Mouse (Mus musculus): ENCODE data around the gene Shroom3.

Gene Shroom3

DNA sequence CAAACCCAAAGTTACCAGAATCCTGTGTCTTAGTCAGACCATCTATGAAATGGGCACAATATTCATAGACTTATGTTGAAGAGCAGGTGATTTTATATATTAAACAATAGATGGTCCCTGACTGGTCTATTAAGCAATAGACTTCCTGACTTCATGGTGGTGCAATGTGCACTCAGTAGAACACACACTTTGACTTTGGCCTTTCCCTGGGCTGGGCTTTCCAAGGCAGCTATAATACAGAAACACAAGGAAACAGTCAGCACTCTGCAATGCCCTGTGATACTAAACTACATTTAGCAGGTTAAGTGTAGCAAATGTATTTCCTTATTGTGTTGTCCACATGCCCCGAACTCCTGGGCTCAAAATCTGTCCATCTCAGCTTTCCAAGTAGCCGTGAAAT lies 302.2 kb downstream of the Shroom3 start:
- DNase-seq: no peak

- DNase-seq: no peak
These were observed 303.7 kb downstream of the Shroom3 start for GRCm38 (mm10) chr5:92986651-92987610.

- DNase-seq: no peak
These were observed 304.9 kb downstream of the Shroom3 start for GRCm38 (mm10) chr5:92987891-92988768.

DNA sequence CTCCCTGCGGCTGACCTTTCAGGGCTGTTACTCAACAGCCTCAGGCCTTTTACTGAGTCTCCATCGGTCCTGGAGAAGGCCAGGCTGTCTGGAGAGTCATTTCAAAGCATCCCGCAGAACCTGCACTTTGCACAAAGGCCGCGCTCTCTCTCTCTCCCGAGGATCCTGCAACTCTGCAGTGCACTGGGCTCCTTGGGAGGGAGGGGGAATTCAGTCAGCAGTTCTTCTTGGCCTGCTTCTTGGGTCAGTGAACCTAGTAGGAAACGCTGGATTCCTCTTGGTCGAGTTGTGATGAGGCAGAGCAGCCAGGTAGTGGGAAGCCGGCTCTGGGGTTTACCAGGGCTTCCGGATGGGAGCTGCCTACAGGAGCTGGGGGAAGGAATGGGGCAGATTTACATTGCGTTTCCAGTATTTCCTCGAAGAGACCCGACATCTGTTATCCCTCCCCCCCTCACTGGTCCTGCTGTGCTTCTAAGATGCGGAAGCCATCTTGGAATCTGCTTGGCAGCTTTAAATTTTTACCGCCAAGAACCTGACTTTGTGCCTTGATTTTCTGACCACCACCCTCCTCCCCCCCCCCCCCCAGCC lies 305.6 kb downstream of the Shroom3 start:
- DNase-seq: no peak

DNA sequence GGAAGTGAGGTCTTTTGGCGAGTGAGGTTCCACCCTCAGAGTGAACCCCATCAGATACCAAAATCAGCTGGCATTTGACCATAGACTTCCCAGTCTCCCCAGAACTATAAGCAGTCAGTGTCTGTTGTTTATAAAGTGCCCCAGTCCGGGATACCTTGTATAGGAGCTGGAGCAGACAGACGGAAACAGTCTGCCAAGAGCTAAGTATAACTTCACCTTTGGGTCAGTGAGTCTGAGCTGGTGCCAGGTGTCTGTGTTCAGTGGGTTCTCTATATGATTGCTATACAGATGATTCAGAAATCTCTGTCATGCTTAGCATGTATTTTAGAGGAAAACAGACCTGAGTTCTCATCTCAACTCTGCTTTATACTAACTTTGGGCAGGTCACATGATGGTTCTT lies 308.9 kb downstream of the Shroom3 start:
- no peak for DNase-seq

- no peak for DNase-seq
These were observed 311.1 kb downstream of the Shroom3 start for GRCm38 (mm10) chr5:92994309-92994708.

- no peak for DNase-seq
These were observed 311.6 kb downstream of the Shroom3 start for GRCm38 (mm10) chr5:92994861-92995260.

GRCm38 (mm10) chr5:92997428-92998120 lies 314.3 kb downstream of the Shroom3 start:
- DNase-seq: no peak

DNA sequence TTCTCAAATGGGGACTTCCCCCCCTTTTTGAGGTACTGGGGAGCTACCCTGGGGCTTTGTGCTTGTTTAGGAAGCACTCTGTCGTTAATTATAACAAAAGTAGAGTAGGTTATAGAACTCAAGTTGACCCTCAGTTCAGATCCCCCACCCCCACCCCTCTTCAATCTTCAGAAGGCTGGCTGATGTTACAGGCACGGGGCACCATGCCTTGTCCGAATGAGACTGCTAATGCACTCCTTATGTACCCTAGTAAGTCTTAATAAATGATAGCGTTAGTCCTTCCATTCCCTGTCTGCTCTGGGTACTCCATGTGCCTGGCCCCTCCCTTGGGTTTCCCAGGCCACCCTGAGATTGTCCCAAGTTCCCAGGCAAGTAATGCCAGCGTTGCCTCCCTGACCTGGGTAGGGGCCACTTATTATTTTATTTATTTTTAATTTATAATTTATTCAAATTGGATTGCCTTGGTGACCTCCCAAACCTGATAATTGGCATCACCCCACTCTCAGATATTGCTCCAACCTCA lies 315.3 kb downstream of the Shroom3 start:
- no peak for DNase-seq

DNA sequence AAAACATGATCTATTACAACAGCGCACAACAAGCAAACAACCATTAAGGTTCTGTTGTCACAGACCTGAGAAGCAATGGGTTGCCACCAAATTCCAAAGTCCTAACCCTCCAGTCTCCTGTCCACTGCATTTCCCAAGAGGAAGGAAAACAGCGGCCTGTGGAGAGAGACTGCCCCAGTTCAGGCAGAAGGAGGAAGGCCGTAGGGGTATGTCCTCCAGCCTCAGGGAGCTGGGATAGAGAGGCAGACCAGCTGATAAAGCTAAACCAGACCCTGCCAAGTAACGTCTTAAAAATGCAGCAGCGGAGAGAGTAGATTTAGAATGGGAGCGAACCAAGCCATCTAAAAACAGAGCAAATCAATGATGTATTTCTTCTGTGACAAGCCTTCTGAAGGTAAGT lies 316.8 kb downstream of the Shroom3 start:
- DNase-seq: no peak

DNA sequence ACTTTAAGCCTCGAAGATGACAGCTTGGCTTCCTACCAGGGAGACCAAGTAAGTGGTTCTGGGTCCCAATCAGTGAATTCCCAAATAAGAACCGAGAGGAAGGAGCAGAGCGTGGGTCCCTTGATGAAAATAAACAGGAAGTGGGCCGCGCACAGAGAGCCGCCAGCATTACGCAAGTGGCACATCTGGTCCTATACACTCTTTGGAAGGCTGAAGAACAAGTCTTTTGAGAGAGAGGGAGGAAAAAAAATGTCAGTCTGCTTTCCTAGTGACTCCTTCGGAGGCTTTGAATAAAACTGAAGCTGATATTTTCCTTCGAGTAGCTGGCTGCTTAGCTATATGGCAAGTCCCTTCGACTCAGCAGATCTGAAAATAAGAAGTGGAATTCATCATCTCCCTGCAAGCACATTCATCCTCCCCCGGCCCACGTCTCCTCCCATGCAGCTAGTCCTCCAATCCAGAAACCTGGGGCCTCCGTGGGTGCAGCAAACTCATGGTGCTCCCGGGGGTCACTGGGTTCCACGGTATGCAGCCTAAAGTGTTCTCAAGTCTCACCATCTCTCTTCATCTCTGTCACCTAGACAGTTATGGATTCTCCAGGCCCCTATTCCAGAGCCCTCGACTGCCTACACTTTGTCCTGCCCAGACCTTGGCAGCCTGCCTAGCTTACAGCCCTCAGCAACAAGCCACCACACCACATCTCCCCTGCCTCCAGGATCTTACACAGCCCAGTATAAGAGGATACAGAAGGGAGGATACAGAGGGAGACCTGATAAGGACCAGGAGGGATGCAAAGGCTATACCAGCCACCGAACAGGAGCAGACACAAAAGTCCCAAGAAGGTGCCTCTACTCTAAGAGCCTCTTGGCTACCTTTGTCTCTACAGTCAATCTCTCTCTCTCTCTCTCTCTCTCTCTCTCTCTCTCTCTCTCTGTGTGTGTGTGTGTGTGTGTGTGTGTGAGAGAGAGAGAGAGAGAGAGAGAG lies 317.8 kb downstream of the Shroom3 start:
- peak; percentile 86 for DNase-seq

DNA sequence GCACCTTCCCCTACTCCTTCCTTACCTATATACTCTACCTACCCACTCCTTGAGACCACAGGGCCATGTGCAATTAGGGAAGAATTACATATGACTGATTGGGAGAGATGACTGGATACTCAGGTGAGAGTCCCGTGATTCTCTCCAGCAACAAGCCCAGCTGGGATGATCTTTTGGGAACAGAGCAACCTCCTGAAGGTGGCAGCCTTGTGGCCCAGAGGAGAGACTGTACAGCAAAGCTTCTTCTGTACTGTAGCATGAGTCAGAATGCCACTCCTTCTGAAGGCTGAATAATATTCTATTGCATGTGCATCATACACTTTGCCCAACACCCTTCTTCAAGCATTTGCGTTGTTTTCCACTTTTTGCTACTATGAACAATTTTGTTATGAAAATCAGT lies 319.4 kb downstream of the Shroom3 start:
- DNase-seq: no peak

GRCm38 (mm10) chr5:93005229-93005814 lies 322.1 kb downstream of the Shroom3 start:
- peak; percentile 67 for DNase-seq

- peak; percentile 62 for DNase-seq
These were observed 322.6 kb downstream of the Shroom3 start for GRCm38 (mm10) chr5:93005815-93006341.

DNA sequence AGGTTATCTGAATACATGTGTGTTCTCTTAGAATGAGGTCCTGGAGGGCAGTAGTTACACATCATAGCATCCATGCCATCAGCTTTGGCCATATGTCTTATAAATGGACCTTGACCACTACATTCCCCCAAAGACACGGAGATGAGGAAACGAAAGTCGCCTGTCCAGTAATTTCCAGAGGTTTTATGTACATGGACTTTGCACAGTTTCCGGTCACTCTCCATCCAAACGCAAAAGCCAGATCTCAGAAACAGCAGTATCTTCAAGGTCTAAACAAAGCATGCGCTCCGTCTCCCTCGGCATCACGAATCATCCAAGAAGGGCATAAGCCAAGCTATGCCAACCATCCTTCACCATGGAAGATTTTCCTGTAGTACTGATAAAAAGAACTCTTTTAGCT lies 325.0 kb downstream of the Shroom3 start:
- no peak for DNase-seq
